Mouse (Mus musculus) ZHBTc4 (cell line): ENCODE data around the gene Amotl2.
A peak's percentile ranks its signal among the peaks of the same experiment; 100 is the strongest.

ENCODE experiments used
- DNase-seq: peaks from one replicate; pipeline ENCODE4 v3.0.0-alpha.2; 2011; ENCODE audit warnings: low read depth, low spot score

Gene Amotl2

GRCm38 (mm10) chr9:102771308-102771895 lies 54.9 kb downstream of the Amotl2 start:
- peak; percentile 72 for DNase-seq

DNA sequence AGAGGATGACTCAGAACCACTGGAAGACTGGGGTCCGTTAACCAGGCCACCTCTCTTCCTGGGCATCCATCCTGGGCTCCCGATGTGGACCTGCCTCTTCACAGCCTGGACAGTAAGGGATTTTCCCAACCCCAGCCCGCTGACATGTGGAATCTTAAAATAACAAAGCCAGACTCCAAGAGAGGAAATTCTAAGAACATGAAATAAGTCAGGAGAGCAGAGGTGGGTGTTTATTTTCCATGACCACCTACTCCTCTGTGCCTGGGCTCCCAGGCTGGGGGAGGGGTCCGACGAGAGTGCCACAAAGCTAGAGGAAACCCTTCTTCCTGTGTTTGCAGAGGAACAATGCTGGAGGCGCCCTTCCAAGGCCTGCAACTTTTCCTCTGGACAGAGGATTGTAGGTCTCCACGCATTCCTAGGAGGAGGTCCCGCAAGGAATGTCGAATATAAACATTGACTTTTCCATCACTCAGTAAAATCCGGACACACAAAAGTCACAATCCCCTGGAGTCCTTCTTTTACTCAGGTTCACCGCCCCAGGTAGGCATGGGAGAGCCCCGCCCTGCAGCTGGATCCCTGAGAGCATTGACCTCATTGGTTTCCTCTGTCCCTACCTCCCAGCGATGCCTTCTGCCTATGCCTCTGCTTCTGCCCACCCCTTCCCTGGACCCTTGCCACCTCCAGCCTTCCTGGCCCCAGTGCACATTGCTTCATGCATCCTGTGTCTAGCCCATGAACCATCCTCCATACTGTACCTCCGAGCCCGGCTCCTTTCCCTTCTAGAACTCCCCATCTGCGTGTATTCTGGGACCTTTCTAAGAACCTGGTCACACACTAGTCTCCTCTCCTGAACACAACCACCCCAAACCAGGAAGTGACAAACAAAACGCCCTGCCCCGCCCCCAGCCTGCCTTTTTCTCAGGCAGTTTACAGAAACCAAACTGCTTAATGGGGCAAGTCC lies 61.4 kb downstream of the Amotl2 start:
- peak; percentile 52 for DNase-seq

GRCm38 (mm10) chr9:102779493-102779892 lies 63.0 kb downstream of the Amotl2 start:
- peak; percentile 99 for DNase-seq
